Mouse (Mus musculus) CD8-positive naive resting alpha-beta T cell, adult 57 days (primary cell): ENCODE data around the gene Vmn2r31. TPM values are rescaled to one million over a fixed set of nuclear protein-coding genes. Genes with fewer than 3 reads are reported as not detected.

Experiments used
- total RNA-seq: library from RNA; stranded (reverse); gene quantifications from one replicate; pipeline ENCODE4 v1.2.4, GENCODE M21; 2023

The Vmn2r31 gene
- total RNA-seq: not detected

DNA sequence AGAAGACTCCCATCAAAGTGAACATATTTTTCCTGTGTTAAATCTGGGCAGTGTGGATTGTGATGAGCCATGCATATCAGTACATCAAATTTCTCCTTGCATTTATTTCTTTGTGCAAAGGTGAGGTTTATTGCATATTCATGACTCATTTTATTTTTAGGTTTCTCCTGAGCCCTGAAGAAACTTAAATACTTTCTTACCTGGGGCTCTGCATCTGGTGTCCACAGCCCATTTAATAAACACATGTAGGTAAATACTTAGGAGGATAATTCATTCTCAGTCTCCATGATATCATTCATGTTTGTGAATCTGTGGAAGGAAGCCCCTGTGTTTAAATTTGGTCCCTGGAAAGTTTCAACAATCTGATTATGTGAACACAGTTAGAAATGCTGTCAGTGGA is at the start of gene Vmn2r31:
TSS of gene Vmn2r31 (minus strand) at position 101 of the 400 bp plus-strand sequence.

DNA sequence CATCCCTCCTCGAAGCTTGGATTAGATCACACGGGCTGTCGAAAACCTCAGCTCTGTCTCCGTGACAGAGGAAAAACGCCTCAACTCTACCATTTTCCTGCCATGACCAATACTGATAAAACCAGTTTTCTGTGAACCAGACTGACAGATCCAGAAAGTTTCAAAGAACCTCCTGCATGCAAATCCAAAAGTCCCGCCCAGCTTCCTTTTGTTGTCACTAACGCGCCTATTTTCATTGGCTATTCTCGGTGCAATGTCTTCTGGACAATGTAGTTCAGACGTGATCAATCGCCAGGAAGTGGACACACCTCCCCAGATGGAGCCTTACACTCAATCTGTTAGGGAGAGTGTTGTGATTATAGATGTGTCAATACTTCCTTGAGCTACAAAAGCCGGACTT is 25.1 kb downstream of the Vmn2r31 start, which contains the start of gene Gm45783:
TSS of gene Gm45783 (minus strand) at position 143 of the 400 bp plus-strand sequence.

DNA sequence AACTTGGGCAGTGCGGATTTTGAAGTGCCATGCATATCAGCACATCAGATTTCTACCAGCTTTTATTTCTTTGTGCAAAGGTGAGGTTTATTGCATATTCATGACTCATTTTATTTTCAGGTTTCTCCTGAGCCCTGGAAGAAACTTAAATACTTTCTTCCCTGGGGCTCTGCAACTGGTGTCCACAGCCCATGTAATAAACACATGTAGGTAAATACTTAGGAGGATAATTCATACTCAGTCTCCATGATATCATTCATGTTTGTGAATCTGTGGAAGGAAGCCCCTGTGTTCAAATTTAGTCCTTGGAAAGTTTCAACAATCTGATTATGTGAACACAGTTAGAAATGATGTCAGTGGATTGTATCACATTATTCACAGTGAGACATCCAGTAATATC is 62.0 kb downstream of the Vmn2r31 start, which contains the start of gene Vmn2r30:
TSS of gene Vmn2r30 (minus strand) at position 101 of the 400 bp plus-strand sequence.

Other genes with a start within 250 kb of the Vmn2r31 start
- gene Zfp418, start 228.4 kb downstream of the Vmn2r31 start, total RNA-seq: 3.9 TPM
- gene Zfp772, start 189.7 kb downstream of the Vmn2r31 start, total RNA-seq: 2.3 TPM
- gene Vmn2r29, start 152.4 kb downstream of the Vmn2r31 start, total RNA-seq: not detected
- gene Gm45844, start 121.4 kb downstream of the Vmn2r31 start, total RNA-seq: 1.2 TPM
- gene Clcn4, start 98.9 kb downstream of the Vmn2r31 start, total RNA-seq: 42.7 TPM
- not detected for gene Vmn2r30, start 62.1 kb downstream of the Vmn2r31 start, total RNA-seq
- not detected for gene Gm45783, start 25.1 kb downstream of the Vmn2r31 start, total RNA-seq
- not detected for gene Vmn2r32, start 80.3 kb upstream of the Vmn2r31 start, total RNA-seq
- not detected for gene Vmn2r33, start 167.1 kb upstream of the Vmn2r31 start, total RNA-seq